Mouse (Mus musculus): ENCODE measurements around the gene Setd3. TPM values are rescaled to one million over a fixed set of nuclear protein-coding genes. Genes with fewer than 3 reads are reported as not detected.

Gene Setd3
- polyA plus RNA-seq, 1 experiment from 2014 or later = 76.5 TPM

- no peak for ATAC-seq (ENCODE audit: insufficient number of reproducible peaks, low FRiP score, low TSS enrichment, low read depth)
- Histone ChIP-seq H3K27me3 (ENCODE audit: control insufficient read depth, insufficient read depth, low read length) (no peaks in the 10 kb centered on the region), H3K27ac (replicated peaks; ENCODE audit: low read depth, low read length) (no peak overlapping the region), H3K9ac (ENCODE audit: low read length) (no peak overlapping the region), H3K4me1 (ENCODE audit: control insufficient read depth, insufficient read depth, low read length) (peaks cover 2% of the 10 kb centered on the region; the same call in 1 of the 2 replicates), H3K4me3 (ENCODE audit: low read depth, low read length) (no peak overlapping the region), H3K9me3 (ENCODE audit: control insufficient read depth, low read length) (no peaks in the 10 kb centered on the region), H3K4me2 (ENCODE audit: low read depth, severe bottlenecking) (no peak overlapping the region), H3K36me3 (ENCODE audit: control insufficient read depth, insufficient read depth, low read length) (no peaks in the 10 kb centered on the region)
- DNase-seq (ENCODE audit: low spot score) = no peak
- 69% methylated on average over 8 of the region's 8 CpGs for WGBS
These were observed 4.3 kb downstream of the Setd3 start for GRCm38 (mm10) chr12:108174606-108175505.

DNA sequence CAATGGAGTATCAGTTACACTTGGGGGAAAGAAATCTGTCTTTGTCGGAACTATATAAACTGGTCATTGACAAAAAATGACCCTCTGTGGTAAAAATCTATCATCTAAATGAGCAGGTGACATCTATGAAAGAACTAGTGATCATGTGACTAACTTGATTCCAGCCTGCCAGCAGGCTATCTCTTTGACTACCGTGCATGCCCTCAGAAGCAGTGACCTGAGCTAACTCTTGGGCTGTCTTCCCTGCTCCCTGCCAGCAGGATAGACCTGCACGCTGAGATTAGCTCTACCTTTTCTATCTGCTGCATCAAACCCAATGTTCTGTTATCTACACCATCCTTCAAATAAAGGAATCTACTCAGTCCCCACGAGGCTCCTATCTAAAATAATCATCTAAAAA lies 6.5 kb downstream of the Setd3 start:
- Histone ChIP-seq H3K4me2 (ENCODE audit: low read depth, severe bottlenecking) (no peak overlapping the region), H3K27ac (replicated peaks; ENCODE audit: low read depth, low read length) (no peak overlapping the region), H3K9me3 (ENCODE audit: control insufficient read depth, low read length) (no peaks in the 10 kb centered on the region), H3K4me1 (ENCODE audit: control insufficient read depth, insufficient read depth, low read length) (peaks cover 2% of the 10 kb centered on the region; the same call in 1 of the 2 replicates), H3K27me3 (ENCODE audit: control insufficient read depth, insufficient read depth, low read length) (no peaks in the 10 kb centered on the region), H3K36me3 (ENCODE audit: control insufficient read depth, insufficient read depth, low read length) (no peaks in the 10 kb centered on the region), H3K9ac (ENCODE audit: low read length) (no peak overlapping the region), H3K4me3 (ENCODE audit: low read depth, low read length) (no peak overlapping the region)
- DNase-seq (ENCODE audit: low spot score) (no peak), ATAC-seq (ENCODE audit: insufficient number of reproducible peaks, low FRiP score, low TSS enrichment, low read depth) (no peak)
- 76% methylated on average over 4 of the region's 4 CpGs for WGBS

DNA sequence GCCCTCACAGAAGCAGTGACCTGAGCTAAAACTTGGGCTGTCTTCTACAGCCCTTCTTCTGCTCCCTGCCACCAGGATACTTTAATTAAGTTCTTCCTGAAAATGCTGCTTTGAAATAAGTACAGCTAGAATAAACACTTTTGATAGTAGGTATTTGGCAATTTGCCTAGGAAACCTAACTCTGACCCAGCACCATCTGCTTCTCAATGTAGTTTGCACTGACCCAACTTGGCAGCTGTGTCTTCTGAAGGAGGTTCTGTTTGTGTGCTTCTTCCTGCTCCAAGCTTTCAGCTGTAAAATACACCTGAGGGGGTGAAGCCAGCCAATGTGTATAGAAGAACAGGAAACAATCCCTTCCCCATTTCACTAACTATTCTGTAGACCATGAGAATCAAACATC lies 7.8 kb downstream of the Setd3 start:
- no peaks in the 10 kb centered on the region for H3K36me3 ChIP-seq (ENCODE audit: control insufficient read depth, insufficient read depth, low read length)
- no peak for DNase-seq (ENCODE audit: low spot score)
- no peaks in the 10 kb centered on the region for H3K27me3 ChIP-seq (ENCODE audit: control insufficient read depth, insufficient read depth, low read length)
- H3K4me2 ChIP-seq (ENCODE audit: low read depth, severe bottlenecking) = no peak overlapping the region
- H3K4me3 ChIP-seq (ENCODE audit: low read depth, low read length) = no peak overlapping the region
- H3K4me1 ChIP-seq (ENCODE audit: control insufficient read depth, insufficient read depth, low read length) = no peaks in the 10 kb centered on the region
- H3K9me3 ChIP-seq (ENCODE audit: control insufficient read depth, low read length) = no peaks in the 10 kb centered on the region
- ATAC-seq (ENCODE audit: insufficient number of reproducible peaks, low FRiP score, low TSS enrichment, low read depth) = no peak
- H3K27ac ChIP-seq (replicated peaks; ENCODE audit: low read depth, low read length) = no peak overlapping the region
- no peak overlapping the region for H3K9ac ChIP-seq (ENCODE audit: low read length)

DNA sequence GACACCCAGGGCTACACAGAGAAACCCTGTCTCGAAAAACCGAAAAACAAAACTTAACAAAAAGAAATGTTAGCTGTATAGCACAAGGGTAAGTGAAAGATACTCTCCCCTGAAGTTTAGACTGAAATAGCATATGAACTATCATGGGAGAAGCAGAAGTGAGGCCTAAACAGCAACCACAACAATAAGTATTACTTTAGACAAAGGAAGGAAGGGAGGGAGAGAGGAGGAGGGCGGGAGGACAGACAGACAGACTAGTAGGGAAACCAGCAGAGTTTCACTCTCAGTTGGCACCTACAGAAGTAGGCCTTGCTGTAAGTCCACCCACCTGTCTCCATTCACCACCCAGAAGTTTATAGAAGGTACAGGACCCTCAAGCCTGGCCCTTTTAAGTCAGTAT lies 8.6 kb downstream of the Setd3 start:
- Histone ChIP-seq H3K9me3 (ENCODE audit: control insufficient read depth, low read length) (no peaks in the 10 kb centered on the region), H3K27ac (replicated peaks; ENCODE audit: low read depth, low read length) (no peak overlapping the region), H3K4me2 (ENCODE audit: low read depth, severe bottlenecking) (no peak overlapping the region), H3K4me1 (ENCODE audit: control insufficient read depth, insufficient read depth, low read length) (no peaks in the 10 kb centered on the region), H3K27me3 (ENCODE audit: control insufficient read depth, insufficient read depth, low read length) (no peaks in the 10 kb centered on the region), H3K9ac (ENCODE audit: low read length) (no peak overlapping the region), H3K36me3 (ENCODE audit: control insufficient read depth, insufficient read depth, low read length) (no peaks in the 10 kb centered on the region), H3K4me3 (ENCODE audit: low read depth, low read length) (no peak overlapping the region)
- WGBS = 85% methylated on average over 3 of the region's 3 CpGs
- no peak for ATAC-seq (ENCODE audit: insufficient number of reproducible peaks, low FRiP score, low TSS enrichment, low read depth)
- no peak for DNase-seq (ENCODE audit: low spot score)

- H3K27ac ChIP-seq (replicated peaks; ENCODE audit: low read depth, low read length) = no peak overlapping the region
- 82% methylated on average over 3 of the region's 3 CpGs for WGBS
These were observed 10.2 kb downstream of the Setd3 start for GRCm38 (mm10) chr12:108168909-108169308.

DNA sequence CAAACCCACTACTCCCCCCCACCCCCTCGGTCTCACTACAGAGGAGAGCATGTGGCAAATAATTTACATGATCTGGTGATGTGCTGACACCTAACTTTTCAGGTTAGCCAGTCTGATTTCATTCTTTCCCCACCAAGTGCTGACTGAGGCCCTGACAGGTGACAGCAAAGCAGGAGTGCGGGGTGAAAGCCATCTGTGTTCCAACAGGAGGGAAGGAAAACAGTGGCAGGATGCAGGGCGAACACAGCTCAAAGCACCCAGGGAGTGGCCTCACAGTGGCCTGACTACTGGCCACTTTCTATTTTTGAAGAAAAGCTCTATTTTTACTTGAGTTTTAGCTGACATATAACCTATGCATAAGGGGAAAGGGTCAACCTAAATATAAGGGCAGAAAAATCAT lies 15.4 kb downstream of the Setd3 start:
- 86% methylated on average over 3 of the region's 3 CpGs for WGBS
- ATAC-seq (ENCODE audit: insufficient number of reproducible peaks, low FRiP score, low TSS enrichment, low read depth) (no peak), DNase-seq (ENCODE audit: low spot score) (no peak)
- H3K4me2 ChIP-seq (ENCODE audit: low read depth, severe bottlenecking) = no peak overlapping the region
- H3K9me3 ChIP-seq (ENCODE audit: control insufficient read depth, low read length) = no peaks in the 10 kb centered on the region
- no peak overlapping the region for H3K27ac ChIP-seq (replicated peaks; ENCODE audit: low read depth, low read length)
- H3K27me3 ChIP-seq (ENCODE audit: control insufficient read depth, insufficient read depth, low read length) = no peaks in the 10 kb centered on the region
- no peaks in the 10 kb centered on the region for H3K4me1 ChIP-seq (ENCODE audit: control insufficient read depth, insufficient read depth, low read length)
- 0 out of 2 replicates have a peak, but pooled peaks cover 4% of the 10 kb centered on the region for H3K36me3 ChIP-seq (ENCODE audit: control insufficient read depth, insufficient read depth, low read length)
- H3K4me3 ChIP-seq (ENCODE audit: low read depth, low read length) = no peak overlapping the region
- H3K9ac ChIP-seq (ENCODE audit: low read length) = no peak overlapping the region

More at GRCm38 (mm10) chr12:108168909-108169308, 10.2 kb downstream of the Setd3 start:
- DNase-seq (ENCODE audit: low spot score) (no peak), ATAC-seq (ENCODE audit: insufficient number of reproducible peaks, low FRiP score, low TSS enrichment, low read depth) (no peak)
- Histone ChIP-seq H3K9me3 (ENCODE audit: control insufficient read depth, low read length) (no peaks in the 10 kb centered on the region), H3K4me1 (ENCODE audit: control insufficient read depth, insufficient read depth, low read length) (no peaks in the 10 kb centered on the region), H3K9ac (ENCODE audit: low read length) (no peak overlapping the region), H3K4me2 (ENCODE audit: low read depth, severe bottlenecking) (no peak overlapping the region), H3K27me3 (ENCODE audit: control insufficient read depth, insufficient read depth, low read length) (no peaks in the 10 kb centered on the region), H3K4me3 (ENCODE audit: low read depth, low read length) (no peak overlapping the region), H3K36me3 (ENCODE audit: control insufficient read depth, insufficient read depth, low read length) (no peaks in the 10 kb centered on the region)

DNA sequence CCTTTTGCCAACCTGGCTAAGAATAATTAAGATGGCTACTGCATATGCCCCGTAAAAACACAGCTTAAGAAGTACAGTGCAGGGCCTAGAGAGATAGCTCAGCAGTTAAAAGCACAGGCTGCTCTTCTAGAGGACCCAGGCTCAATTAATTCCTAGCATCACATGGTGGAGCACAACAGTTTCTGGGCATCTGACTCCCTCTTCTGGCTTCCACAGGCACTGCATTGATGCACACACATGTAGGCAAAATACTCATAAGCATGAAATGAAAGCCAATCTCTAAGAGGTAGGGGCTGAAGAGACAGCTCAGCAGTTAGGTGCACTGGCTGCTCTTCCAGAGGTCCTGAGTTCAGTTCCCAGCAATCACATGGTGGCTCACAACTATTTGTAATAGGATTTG lies 17.1 kb downstream of the Setd3 start:
- Histone ChIP-seq H3K36me3 (ENCODE audit: control insufficient read depth, insufficient read depth, low read length) (0 out of 2 replicates have a peak, but pooled peaks cover 4% of the 10 kb centered on the region), H3K9me3 (ENCODE audit: control insufficient read depth, low read length) (no peaks in the 10 kb centered on the region), H3K4me3 (ENCODE audit: low read depth, low read length) (no peak overlapping the region), H3K4me1 (ENCODE audit: control insufficient read depth, insufficient read depth, low read length) (no peaks in the 10 kb centered on the region), H3K9ac (ENCODE audit: low read length) (no peak overlapping the region), H3K27me3 (ENCODE audit: control insufficient read depth, insufficient read depth, low read length) (no peaks in the 10 kb centered on the region), H3K4me2 (ENCODE audit: low read depth, severe bottlenecking) (no peak overlapping the region), H3K27ac (replicated peaks; ENCODE audit: low read depth, low read length) (no peak overlapping the region)
- DNase-seq (ENCODE audit: low spot score) (peak; percentile 31), ATAC-seq (ENCODE audit: insufficient number of reproducible peaks, low FRiP score, low TSS enrichment, low read depth) (no peak)
- WGBS = 97% methylated on average over 1 of the region's 1 CpGs

- no peak overlapping the region for H3K27ac ChIP-seq (replicated peaks; ENCODE audit: low read depth, low read length)
- peaks cover 5% of the 10 kb centered on the region; the same call in 1 of the 2 replicates for H3K36me3 ChIP-seq (ENCODE audit: control insufficient read depth, insufficient read depth, low read length)
- no peak overlapping the region for H3K4me3 ChIP-seq (ENCODE audit: low read depth, low read length)
- ATAC-seq (ENCODE audit: insufficient number of reproducible peaks, low FRiP score, low TSS enrichment, low read depth) (no peak), DNase-seq (ENCODE audit: low spot score) (no peak)
- no peak overlapping the region for H3K4me2 ChIP-seq (ENCODE audit: low read depth, severe bottlenecking)
- H3K27me3 ChIP-seq (ENCODE audit: control insufficient read depth, insufficient read depth, low read length) = no peaks in the 10 kb centered on the region
- no peaks in the 10 kb centered on the region for H3K9me3 ChIP-seq (ENCODE audit: control insufficient read depth, low read length)
- no peak overlapping the region for H3K9ac ChIP-seq (ENCODE audit: low read length)
- no peaks in the 10 kb centered on the region for H3K4me1 ChIP-seq (ENCODE audit: control insufficient read depth, insufficient read depth, low read length)
These were observed 19.3 kb downstream of the Setd3 start for GRCm38 (mm10) chr12:108159863-108160262.

Measured in limb, embryonic 11.5 days (tissue).